Mouse (Mus musculus) heart, embryonic 13.5 days (tissue): Measurements from ENCODE around the gene Gh. TPM values are rescaled to one million over a fixed set of nuclear protein-coding genes. Genes with fewer than 3 reads are reported as not detected.
A peak's percentile ranks its signal among the peaks of the same experiment; 100 is the strongest.

Source experiments
- ATAC-seq: fragments of 200-750 bp; cut with Nextera tagmentation; 2 replicates; pipeline ENCODE4 v1.8.0; 2017; ENCODE audit warnings: moderate TSS enrichment; ENCODE audit not compliant: insufficient number of reproducible peaks, low FRiP score, low TSS enrichment; ENCODE audit errors: extremely low read depth
- H3K27ac ChIP-seq: fragments of 300-500 bp; sonication (generic); replicated peaks from 2 replicates; pipeline ENCODE4 v1.5.1; 2015; ENCODE audit warnings: moderate library complexity, mild to moderate bottlenecking, inconsistent platforms
- H3K27me3 ChIP-seq: fragments of 300-500 bp; sonication (generic); replicated peaks from 2 replicates; pipeline ENCODE4 v1.6.1; 2015; ENCODE audit warnings: mild to moderate bottlenecking, inconsistent platforms
- H3K36me3 ChIP-seq: fragments of 300-500 bp; sonication (generic); 2 replicates; pipeline ENCODE4 v1.6.1; 2015; ENCODE audit warnings: mild to moderate bottlenecking, inconsistent platforms
- H3K4me1 ChIP-seq: fragments of 300-500 bp; sonication (generic); 2 replicates; pipeline ENCODE4 v1.6.1; 2015; ENCODE audit warnings: inconsistent platforms
- H3K4me2 ChIP-seq: fragments of 300-500 bp; sonication (generic); 2 replicates; pipeline ENCODE4 v1.6.1; 2015; ENCODE audit warnings: inconsistent platforms, mild to moderate bottlenecking, moderate library complexity
- H3K4me3 ChIP-seq: fragments of 300-500 bp; sonication (generic); 2 replicates; pipeline ENCODE4 v1.5.1; 2015; ENCODE audit warnings: moderate library complexity, mild to moderate bottlenecking, inconsistent platforms
- H3K9ac ChIP-seq: fragments of 300-500 bp; sonication (generic); 2 replicates; pipeline ENCODE4 v1.6.1; 2015; ENCODE audit warnings: inconsistent platforms, mild to moderate bottlenecking, moderate library complexity
- H3K9me3 ChIP-seq: fragments of 300-500 bp; sonication (generic); 2 replicates; pipeline ENCODE4 v1.6.1; 2016; ENCODE audit warnings: inconsistent platforms
- WGBS: fragments of 180-500 bp; shearing (Covaris S2); methylation state at CpG from one replicate; pipeline ENCODE4 v1.1.7; 2015; ENCODE audit warnings: mixed read lengths; 5-methylcytosine and 5-hydroxymethylcytosine counted together
- polyA plus RNA-seq: library from polyadenylated mRNA; unstranded; fragments of >200 nt; fragmentation: Nextera tagmentation; extraction: Ambion mirVana; gene quantifications from 2 replicates; pipeline ENCODE4 v1.2.1, GENCODE M21; 2015

The Gh gene
- polyA plus RNA-seq, 1 experiment from 2014 or later: not detected

DNA sequence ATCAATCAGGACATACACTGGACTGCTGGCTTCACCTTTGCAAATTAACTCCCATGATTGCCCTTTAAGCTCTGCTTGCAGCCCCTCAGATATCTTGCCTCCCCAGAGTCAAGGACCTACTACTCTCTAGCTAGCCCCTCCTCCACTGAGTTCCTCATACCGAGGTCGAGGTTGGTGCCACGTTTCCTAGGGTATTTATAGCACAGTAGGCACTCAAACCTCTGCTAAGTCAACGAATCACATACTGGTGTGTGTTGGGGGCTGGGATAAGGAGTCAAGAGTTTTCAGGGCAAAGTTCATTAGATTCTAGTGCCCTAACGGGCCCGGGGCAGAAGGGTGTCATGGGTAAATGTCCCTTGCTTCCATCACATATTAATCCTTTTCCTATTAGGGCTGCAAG, 27.5 kb upstream of the Gh start:
- Histone ChIP-seq H3K4me2 (peak overlapping the region; percentile 34), H3K9me3 (no peaks in the 10 kb centered on the region), H3K4me3 (no peak overlapping the region), H3K27me3 (no peaks in the 10 kb centered on the region), H3K27ac (peak overlapping the region; percentile 80), H3K36me3 (no peaks in the 10 kb centered on the region), H3K4me1 (peaks cover 52% of the 10 kb centered on the region), H3K9ac (peak overlapping the region; percentile 35; the same call in 1 of the 2 replicates)
- 19% methylated on average over 6 of the region's 6 CpGs for WGBS
- peak; percentile 48; the same call in 1 of the 2 replicates for ATAC-seq

DNA sequence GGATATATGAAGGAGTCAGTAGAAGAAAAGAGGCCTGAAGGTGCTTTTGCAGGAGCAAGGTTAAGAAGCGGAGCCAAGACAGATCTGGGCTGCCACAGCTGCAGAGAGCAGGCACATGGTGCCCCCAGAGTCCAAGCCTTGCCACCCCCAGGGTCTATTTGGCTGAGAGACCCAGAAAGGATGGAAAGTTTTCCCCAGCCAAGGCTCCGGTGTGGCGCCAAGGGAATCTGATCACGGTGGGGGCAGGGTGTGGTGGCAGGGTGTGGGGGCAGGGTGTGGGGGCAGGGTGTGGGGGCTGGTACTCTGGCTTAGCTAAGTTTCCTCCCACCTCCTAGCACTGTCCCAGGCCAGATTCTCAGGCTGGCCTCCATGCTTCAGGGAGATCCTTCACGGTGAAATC, 26.9 kb upstream of the Gh start:
- Histone ChIP-seq H3K27me3 (no peaks in the 10 kb centered on the region), H3K9ac (no peak overlapping the region), H3K36me3 (no peaks in the 10 kb centered on the region), H3K4me1 (peaks cover 50% of the 10 kb centered on the region), H3K4me3 (no peak overlapping the region), H3K4me2 (0 out of 2 replicates have a peak overlapping the region, but pooled peaks have one; percentile 34), H3K27ac (peak overlapping the region; percentile 80; the same call in 1 of the 2 replicates), H3K9me3 (no peaks in the 10 kb centered on the region)
- no peak for ATAC-seq
- WGBS: 20% methylated on average over 5 of the region's 5 CpGs

DNA sequence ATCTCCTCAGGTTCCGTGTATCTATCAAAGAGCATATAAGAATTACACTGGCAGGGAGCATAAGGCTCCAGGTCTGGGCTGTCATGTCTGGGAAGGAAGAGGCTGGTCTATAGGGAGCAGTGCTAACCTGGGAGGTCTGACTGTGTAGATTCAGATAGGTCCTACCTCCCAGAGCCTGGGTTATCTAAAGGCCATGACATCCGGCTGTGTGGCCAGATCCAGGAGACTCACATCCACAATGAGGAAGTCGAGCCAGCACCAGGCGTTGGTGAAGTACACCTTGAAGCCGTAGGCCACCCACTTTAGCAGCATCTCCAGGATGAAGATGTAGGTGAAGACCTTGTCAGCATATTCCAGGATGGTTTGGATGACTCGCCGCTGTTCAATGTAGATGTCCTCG, 24.8 kb upstream of the Gh start:
- WGBS: 55% methylated on average over 8 of the region's 8 CpGs
- H3K27me3 ChIP-seq: no peaks in the 10 kb centered on the region
- H3K9me3 ChIP-seq: no peaks in the 10 kb centered on the region
- no peak for ATAC-seq
- peaks cover 33% of the 10 kb centered on the region for H3K4me1 ChIP-seq
- no peak overlapping the region for H3K4me3 ChIP-seq
- no peak overlapping the region for H3K27ac ChIP-seq
- no peak overlapping the region for H3K9ac ChIP-seq
- no peaks in the 10 kb centered on the region for H3K36me3 ChIP-seq
- H3K4me2 ChIP-seq: no peak overlapping the region

- 64% methylated on average over 8 of the region's 8 CpGs for WGBS
- H3K9ac ChIP-seq: 0 out of 2 replicates have a peak overlapping the region, but pooled peaks have one; percentile 40
- H3K4me3 ChIP-seq: no peak overlapping the region
- no peak for ATAC-seq
- peaks cover 33% of the 10 kb centered on the region for H3K4me1 ChIP-seq
- H3K27me3 ChIP-seq: no peaks in the 10 kb centered on the region
- H3K9me3 ChIP-seq: no peaks in the 10 kb centered on the region
- H3K36me3 ChIP-seq: no peaks in the 10 kb centered on the region
- H3K27ac ChIP-seq: no peak overlapping the region
- no peak overlapping the region for H3K4me2 ChIP-seq
These were observed 24.0 kb upstream of the Gh start for GRCm38 (mm10) chr11:106325566-106326206.

GRCm38 (mm10) chr11:106324858-106325257, 23.2 kb upstream of the Gh start:
- no peak for ATAC-seq
- H3K9ac ChIP-seq: 0 out of 2 replicates have a peak overlapping the region, but pooled peaks have one; percentile 40
- WGBS: 72% methylated on average over 5 of the region's 5 CpGs
- no peak overlapping the region for H3K27ac ChIP-seq
- no peaks in the 10 kb centered on the region for H3K27me3 ChIP-seq
- H3K4me3 ChIP-seq: no peak overlapping the region
- no peaks in the 10 kb centered on the region for H3K36me3 ChIP-seq
- no peaks in the 10 kb centered on the region for H3K9me3 ChIP-seq
- H3K4me2 ChIP-seq: no peak overlapping the region
- H3K4me1 ChIP-seq: peaks cover 30% of the 10 kb centered on the region

GRCm38 (mm10) chr11:106318406-106319366, 17.0 kb upstream of the Gh start:
- Histone ChIP-seq H3K9ac (no peak overlapping the region), H3K27ac (no peak overlapping the region), H3K4me3 (no peak overlapping the region), H3K9me3 (no peaks in the 10 kb centered on the region), H3K27me3 (peaks cover 4% of the 10 kb centered on the region; the same call in 1 of the 2 replicates), H3K4me1 (peaks cover 9% of the 10 kb centered on the region), H3K36me3 (no peaks in the 10 kb centered on the region), H3K4me2 (no peak overlapping the region)
- WGBS: 63% methylated on average over 21 of the region's 21 CpGs
- ATAC-seq: no peak

GRCm38 (mm10) chr11:106317801-106318200, 16.1 kb upstream of the Gh start:
- Histone ChIP-seq H3K27ac (no peak overlapping the region), H3K4me2 (no peak overlapping the region), H3K9me3 (no peaks in the 10 kb centered on the region), H3K4me3 (no peak overlapping the region), H3K4me1 (peaks cover 9% of the 10 kb centered on the region), H3K36me3 (no peaks in the 10 kb centered on the region), H3K27me3 (peaks cover 4% of the 10 kb centered on the region; the same call in 1 of the 2 replicates), H3K9ac (no peak overlapping the region)
- 77% methylated on average over 7 of the region's 7 CpGs for WGBS
- no peak for ATAC-seq

DNA sequence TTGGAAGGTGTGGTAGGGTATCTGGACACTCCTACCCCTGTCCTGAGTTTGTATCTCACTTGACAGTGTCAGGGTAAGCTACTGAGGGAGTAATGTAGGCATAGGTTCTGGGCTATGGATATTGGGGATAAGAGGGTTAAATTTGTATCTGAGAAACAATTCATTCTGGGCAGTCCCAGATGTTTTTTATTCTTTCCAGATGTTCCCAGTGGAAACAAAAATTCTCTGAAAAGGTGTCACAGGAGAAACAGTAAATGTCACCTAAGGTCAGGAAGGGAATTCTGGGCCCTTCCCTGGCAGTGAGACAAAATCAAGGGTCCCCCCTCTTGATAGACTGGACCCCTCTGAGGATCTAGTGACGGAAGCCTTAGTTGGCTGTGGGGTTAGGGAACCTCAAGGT, 14.8 kb upstream of the Gh start:
- H3K27ac ChIP-seq: no peak overlapping the region
- ATAC-seq: no peak
- H3K27me3 ChIP-seq: peaks cover 4% of the 10 kb centered on the region; the same call in 1 of the 2 replicates
- H3K9me3 ChIP-seq: no peaks in the 10 kb centered on the region
- peaks cover 9% of the 10 kb centered on the region for H3K4me1 ChIP-seq
- H3K9ac ChIP-seq: no peak overlapping the region
- H3K4me2 ChIP-seq: no peak overlapping the region
- H3K36me3 ChIP-seq: no peaks in the 10 kb centered on the region
- 52% methylated on average over 1 of the region's 1 CpGs for WGBS
- no peak overlapping the region for H3K4me3 ChIP-seq

GRCm38 (mm10) chr11:106314333-106314812, 12.7 kb upstream of the Gh start, which contains the start of gene Cd79b:
TSS of gene Cd79b (minus strand) at chr11:106314762.
- Histone ChIP-seq H3K27me3 (peaks cover 4% of the 10 kb centered on the region; the same call in 1 of the 2 replicates), H3K4me2 (no peak within 1 kb of the TSS), H3K4me1 (peaks cover 9% of the 10 kb centered on the region), H3K4me3 (no peak within 1 kb of the TSS), H3K27ac (no peak within 1 kb of the TSS), H3K9ac (no peak within 1 kb of the TSS), H3K36me3 (no peaks in the 10 kb centered on the region), H3K9me3 (no peaks in the 10 kb centered on the region)
- 64% methylated on average over 9 of the region's 9 CpGs for WGBS
- no peak for ATAC-seq

GRCm38 (mm10) chr11:106313533-106313932, 11.9 kb upstream of the Gh start:
- H3K27ac ChIP-seq: no peak overlapping the region
- 63% methylated on average over 5 of the region's 5 CpGs for WGBS

DNA sequence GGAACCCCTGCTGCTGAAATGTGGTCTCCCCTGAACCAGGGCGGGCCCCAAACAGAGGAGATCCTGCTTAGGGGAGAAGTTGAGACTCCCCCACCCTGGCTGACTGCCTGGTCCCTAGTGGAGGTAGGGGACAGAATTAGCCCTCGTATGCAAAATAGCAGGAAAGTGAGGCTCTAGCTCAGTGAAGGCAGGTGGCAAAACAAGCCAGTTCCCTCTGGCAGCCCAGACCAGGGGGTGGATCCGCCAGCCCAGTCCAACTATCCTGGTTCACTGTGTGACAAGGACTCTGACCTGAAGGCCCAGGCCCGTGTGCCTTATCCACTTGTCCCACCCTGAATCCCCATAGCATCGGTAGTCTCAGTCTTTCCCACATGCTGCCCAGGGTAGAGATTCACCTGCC, 8.5 kb upstream of the Gh start:
- ATAC-seq: no peak
- WGBS: 62% methylated on average over 5 of the region's 5 CpGs
- Histone ChIP-seq H3K36me3 (no peaks in the 10 kb centered on the region), H3K27me3 (no peaks in the 10 kb centered on the region), H3K9ac (no peak overlapping the region), H3K4me3 (no peak overlapping the region), H3K4me1 (no peaks in the 10 kb centered on the region), H3K27ac (no peak overlapping the region), H3K4me2 (no peak overlapping the region), H3K9me3 (no peaks in the 10 kb centered on the region)

More at GRCm38 (mm10) chr11:106313533-106313932, 11.9 kb upstream of the Gh start:
- H3K36me3 ChIP-seq: no peaks in the 10 kb centered on the region
- peaks cover 3% of the 10 kb centered on the region; the same call in 1 of the 2 replicates for H3K4me1 ChIP-seq
- no peaks in the 10 kb centered on the region for H3K9me3 ChIP-seq
- no peak overlapping the region for H3K4me3 ChIP-seq
- H3K4me2 ChIP-seq: no peak overlapping the region
- peaks cover 3% of the 10 kb centered on the region; the same call in 1 of the 2 replicates for H3K27me3 ChIP-seq
- H3K9ac ChIP-seq: no peak overlapping the region
- ATAC-seq: no peak; the same call in 1 of the 2 replicates
